Mouse (Mus musculus): Measurements from ENCODE around the gene Gzmf. TPM values are rescaled to one million over a fixed set of nuclear protein-coding genes. Genes with fewer than 3 reads are reported as not detected.
A peak's percentile ranks its signal among the peaks of the same experiment; 100 is the strongest.
"Not testable (repeated sequence)": the region's sequence is repeated elsewhere in the genome, so short reads cannot be mapped to it uniquely, and the experiment has no call there.

Gzmf gene
- not detected for total RNA-seq (2021)
- long read RNA-seq: 0 reads

GRCm38 (mm10) chr14:56211317-56211716 is at the start of gene Gzmf:
Gene Gzmf, minus strand, starts transcription at chr14:56211417.
- DNase-seq (ENCODE audit: low spot score in 2 of 2): no peak

GRCm38 (mm10) chr14:56240409-56240808 is 29.2 kb upstream of the Gzmf start:
- DNase-seq (ENCODE audit: low spot score in 2 of 2): no peak

- DNase-seq (ENCODE audit: low spot score in 2 of 2): no peak
These were observed 23.3 kb upstream of the Gzmf start, which contains the start of gene Gzmc for GRCm38 (mm10) chr14:56234556-56234955. Gene Gzmc, minus strand, starts transcription at chr14:56234656.

DNA sequence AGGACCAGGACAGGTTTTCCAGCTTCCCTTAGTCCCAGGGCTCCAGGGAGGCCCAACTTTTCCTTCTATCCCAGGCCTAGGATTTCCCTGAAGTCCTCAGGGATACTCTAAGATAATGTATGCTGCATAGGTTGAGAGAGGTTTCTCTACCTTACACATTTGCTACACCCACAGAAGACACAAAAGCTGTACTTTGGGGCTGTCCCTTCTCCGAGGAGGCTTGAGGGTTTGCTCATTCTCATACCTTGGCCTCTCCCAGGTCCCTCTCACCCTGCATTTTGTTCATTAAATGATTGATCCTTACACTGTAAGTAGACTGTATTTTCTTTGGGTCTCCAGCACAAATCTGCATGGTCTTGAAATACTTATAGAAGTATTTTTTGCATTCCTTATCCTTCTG is 5.6 kb downstream of the Gzmf start:
- DNase-seq (ENCODE audit: low spot score in 2 of 2): no peak

DNA sequence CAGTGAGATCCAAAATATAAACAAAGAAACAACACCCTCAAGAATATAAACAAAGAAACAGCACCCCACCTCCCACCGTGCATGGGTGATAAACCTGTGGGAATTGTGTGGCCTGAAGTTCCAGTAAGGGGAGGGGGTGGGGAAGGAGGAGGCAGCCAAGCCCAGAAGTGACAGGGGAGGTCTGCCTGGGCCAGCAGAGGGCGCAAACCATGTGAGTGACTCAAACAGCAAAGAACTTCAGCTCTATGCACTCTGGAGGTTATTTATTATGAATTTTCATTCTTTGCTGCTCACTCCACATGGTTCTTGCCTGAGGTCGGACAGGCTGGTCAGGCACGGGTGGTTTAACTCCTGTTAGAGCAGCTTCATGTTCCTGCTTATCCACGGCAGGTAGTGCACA is 6.2 kb downstream of the Gzmf start:
- peak in 1 of 2 experiments; percentile 14 for DNase-seq (ENCODE audit: low spot score in 2 of 2)

- peak; percentile 18 to 82 for DNase-seq (ENCODE audit: low spot score in 2 of 2)
These were observed 7.2 kb downstream of the Gzmf start for GRCm38 (mm10) chr14:56203975-56204374.

- DNase-seq (ENCODE audit: low spot score in 2 of 2): no peak
These were observed 24.3 kb downstream of the Gzmf start for GRCm38 (mm10) chr14:56186946-56187345.

DNA sequence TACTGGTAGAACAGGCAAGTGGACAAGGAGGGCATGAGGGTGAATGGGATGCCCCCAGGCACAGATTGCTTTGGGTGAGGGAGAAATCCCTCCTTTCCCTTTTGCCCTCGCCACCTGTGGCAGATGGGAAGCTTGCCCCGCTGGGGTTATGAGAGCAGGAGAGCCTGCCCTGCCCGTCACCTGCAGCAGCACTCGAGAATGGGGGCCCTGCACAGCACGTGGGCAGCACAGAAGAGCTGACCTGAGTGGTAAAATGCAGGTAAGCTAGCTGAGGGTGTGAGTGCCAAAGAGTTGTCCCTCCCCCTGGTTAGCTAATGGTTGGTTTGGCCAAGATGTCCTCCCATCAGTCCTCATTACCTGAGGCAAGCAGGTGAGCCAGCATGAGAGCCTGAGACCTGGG is 24.7 kb downstream of the Gzmf start:
- DNase-seq (ENCODE audit: low spot score in 2 of 2): no peak

DNA sequence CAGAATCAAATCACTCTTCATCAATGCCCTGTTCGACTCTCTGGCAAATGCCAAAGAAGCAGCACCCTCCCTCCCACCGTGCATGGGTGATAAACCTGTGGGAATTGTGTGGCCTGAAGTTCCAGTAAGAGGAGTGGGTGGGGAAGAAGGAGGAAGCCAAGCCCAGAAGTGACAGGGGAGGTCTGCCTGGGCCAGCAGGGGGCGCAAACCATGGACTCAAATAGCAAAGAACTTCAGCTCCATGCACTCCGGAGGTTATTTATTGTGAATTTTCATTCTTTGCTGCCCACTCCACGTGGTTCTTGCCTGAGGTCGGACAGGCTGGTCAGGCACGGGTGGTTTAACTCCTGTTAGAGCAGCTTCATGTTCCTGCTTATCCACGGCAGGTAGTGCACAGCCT is 33.6 kb downstream of the Gzmf start:
- peak; percentile 13 to 39 for DNase-seq (ENCODE audit: low spot score in 2 of 2)

GRCm38 (mm10) chr14:56174499-56174898 is 36.7 kb downstream of the Gzmf start, which contains the start of gene Gzmn:
Gene Gzmn, minus strand, starts transcription at chr14:56174599.
- DNase-seq (ENCODE audit: low spot score in 2 of 2): no peak

DNA sequence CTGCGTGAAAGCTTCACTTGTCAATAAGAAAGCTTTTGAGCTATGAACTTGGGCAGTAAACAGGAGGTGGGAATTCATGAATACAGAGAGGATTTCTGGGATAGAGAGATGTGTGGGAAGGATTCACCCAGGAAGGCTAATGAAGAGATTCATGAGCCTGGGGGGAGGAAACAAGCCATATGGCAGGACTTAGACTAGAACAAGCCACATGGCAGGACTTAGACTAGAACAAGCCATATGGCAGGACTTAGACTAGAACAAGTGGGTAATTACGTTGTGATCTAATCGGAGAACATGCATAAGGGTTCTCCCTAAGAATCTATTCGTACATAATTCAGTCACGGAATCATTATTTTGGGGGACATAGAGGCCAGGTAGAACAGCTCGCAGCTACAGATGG is 37.8 kb downstream of the Gzmf start:
- peak; percentile 35 to 84 for DNase-seq (ENCODE audit: low spot score in 2 of 2)

DNA sequence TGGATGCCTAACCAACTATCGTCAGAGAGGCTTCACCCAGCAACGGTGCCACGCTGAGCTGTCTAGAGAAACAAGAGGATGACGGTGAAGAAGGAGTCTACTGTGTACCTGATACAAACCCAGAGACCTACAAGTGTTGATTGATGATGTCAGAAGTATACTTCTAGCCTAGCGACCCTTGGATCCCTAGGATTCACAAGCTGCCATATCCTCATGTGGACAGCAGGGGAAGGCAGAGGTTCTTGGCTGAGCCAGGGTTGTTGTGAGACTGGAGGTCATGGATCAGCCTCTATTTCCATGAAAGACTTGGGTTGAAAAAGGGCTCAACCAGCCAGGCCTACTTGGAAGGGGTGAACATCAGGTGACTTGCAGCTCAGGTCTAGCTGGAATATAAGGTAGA is 38.5 kb downstream of the Gzmf start:
- DNase-seq (ENCODE audit: low spot score in 2 of 2): no peak

- DNase-seq (ENCODE audit: low spot score in 2 of 2): peak in 1 of 2 experiments; percentile 53
These were observed 43.2 kb downstream of the Gzmf start for GRCm38 (mm10) chr14:56168009-56168408.

- no peak for DNase-seq (ENCODE audit: low spot score in 2 of 2)
These were observed 49.1 kb downstream of the Gzmf start for GRCm38 (mm10) chr14:56162109-56162508.

DNA sequence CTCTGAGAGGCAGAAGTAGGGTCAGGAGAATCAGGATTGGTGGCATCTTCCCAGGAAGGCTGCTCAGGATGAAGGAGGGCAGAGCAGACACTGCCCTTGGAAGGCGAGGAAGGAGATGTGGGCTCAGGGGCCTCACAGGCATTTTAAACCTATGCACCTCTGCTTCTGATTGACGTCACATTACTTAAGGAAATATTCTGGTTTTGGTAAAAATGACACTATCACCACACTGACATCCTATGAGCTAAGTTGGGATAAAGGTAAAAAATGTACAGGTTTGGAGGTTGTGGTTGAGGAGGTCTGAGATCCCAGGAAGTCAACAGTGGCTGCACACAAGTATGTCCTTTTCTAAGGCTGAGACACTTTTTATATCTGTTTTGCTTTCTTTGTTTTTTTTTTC is 51.7 kb downstream of the Gzmf start, which contains the start of gene Gzmg:
Gene Gzmg, minus strand, starts transcription at position 101 of the 400 bp plus-strand sequence.
- not testable (repeated sequence) for DNase-seq (ENCODE audit: low spot score in 2 of 2)

DNA sequence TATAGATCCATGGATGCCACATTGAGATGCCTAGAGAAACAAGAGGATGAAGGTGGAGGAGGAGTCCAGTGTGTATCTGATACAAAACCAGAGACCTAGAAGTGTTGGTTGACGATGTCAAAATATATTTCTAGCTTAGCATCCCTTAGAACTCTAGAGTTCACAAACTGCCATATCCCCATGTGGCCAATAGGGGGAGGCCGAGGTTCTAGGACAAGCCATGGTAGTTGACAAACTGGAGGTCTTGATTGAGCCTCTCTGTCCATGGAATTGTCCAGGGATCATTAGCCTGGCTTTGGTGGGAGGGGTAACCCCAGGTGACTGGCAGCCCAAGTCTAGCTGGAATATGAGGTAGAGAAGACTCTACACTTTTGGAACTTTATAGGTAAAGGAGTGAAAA is 55.9 kb downstream of the Gzmf start:
- no peak for DNase-seq (ENCODE audit: low spot score in 2 of 2)

Other genes with a start within 250 kb of the Gzmf start
- gene Mcpt1, start 193.4 kb downstream of the Gzmf start, total RNA-seq (2021): not detected
- gene Mcpt9, start 180.9 kb downstream of the Gzmf start, total RNA-seq (2021): not detected
- not detected for gene Mcpt2, start 169.4 kb downstream of the Gzmf start, total RNA-seq (2021)
- under 1 TPM in 1 of 2 experiments, not detected in 1; 0.30 TPM for gene Mcpt4, start 149.1 kb downstream of the Gzmf start, total RNA-seq (2021)
- gene Mcpt8, start 126.1 kb downstream of the Gzmf start, total RNA-seq (2021): not detected
- not detected for gene Ctsg, start 108.8 kb downstream of the Gzmf start, total RNA-seq (2021)
- not detected for gene Gzme, start 90.8 kb downstream of the Gzmf start, total RNA-seq (2021)
- gene Gzmd, start 78.8 kb downstream of the Gzmf start, total RNA-seq (2021): not detected
- gene Gzmg, start 51.8 kb downstream of the Gzmf start, total RNA-seq (2021): not detected
- gene Gzmn, start 36.8 kb downstream of the Gzmf start, total RNA-seq (2021): not detected
- gene Gzmc, start 23.2 kb upstream of the Gzmf start, total RNA-seq (2021): not detected
- gene Gzmb, start 50.8 kb upstream of the Gzmf start, total RNA-seq (2021): not detected
- gene Atp12a, start 153.7 kb upstream of the Gzmf start, total RNA-seq (2021): under 1 TPM in 1 of 2 experiments, not detected in 1; 0.28 TPM
- gene Rnf17, start 191.2 kb upstream of the Gzmf start, total RNA-seq (2021): under 1 TPM; 0.50 to 0.68 TPM

Measured in layer of hippocampus, adult 18-20 months (tissue).